Mouse (Mus musculus) C2C12 (cell line): ENCODE data around the gene Ranbp3. TPM values are rescaled to one million over a fixed set of nuclear protein-coding genes. Genes with fewer than 3 reads are reported as not detected.

Experiments used
- H3K27me3 ChIP-seq: one replicate; pipeline ENCODE4 v1.6.1; 2011; ENCODE audit not compliant: control insufficient read depth, insufficient read depth, insufficient read length
- H3K36me3 ChIP-seq: one replicate; pipeline ENCODE4 v1.6.1; 2011; ENCODE audit not compliant: control insufficient read depth, insufficient read depth
- H3K4me3 ChIP-seq: one replicate; pipeline ENCODE4 v1.5.1; 2011; ENCODE audit warnings: mild to moderate bottlenecking, control low read depth; ENCODE audit not compliant: poor library complexity, insufficient read depth, severe bottlenecking
- H3K79me2 ChIP-seq: one replicate; pipeline ENCODE4 v1.6.1; 2011; ENCODE audit not compliant: control insufficient read depth, insufficient read depth
- H3K79me3 ChIP-seq: one replicate; pipeline ENCODE4 v1.6.1; 2011; ENCODE audit warnings: low read depth, control low read depth
- H3ac ChIP-seq: one replicate; pipeline ENCODE3; 2011; ENCODE audit warnings: low read depth; ENCODE audit not compliant: control insufficient read depth, insufficient read length
- CEBPB ChIP-seq: IDR thresholded peaks from one replicate; pipeline ENCODE4 v1.6.1; 2011; ENCODE audit warnings: low read depth, mild to moderate bottlenecking, control low read depth, moderate library complexity
- CTCF ChIP-seq: IDR thresholded peaks from one replicate; pipeline ENCODE4 v1.5.1; 2011; ENCODE audit not compliant: control insufficient read depth, insufficient read depth, insufficient read length
- FOSL1 ChIP-seq: IDR thresholded peaks from one replicate; pipeline ENCODE4 v1.8.0; 2011; ENCODE audit warnings: mild to moderate bottlenecking, low read length; ENCODE audit not compliant: poor library complexity, insufficient read depth, severe bottlenecking
- MAX ChIP-seq: IDR thresholded peaks from one replicate; pipeline ENCODE4 v1.6.1; 2011; ENCODE audit warnings: mild to moderate bottlenecking, control low read depth
- MYOD1 ChIP-seq: IDR thresholded peaks from one replicate; pipeline ENCODE4 v1.6.1; 2011; ENCODE audit warnings: low read depth; ENCODE audit not compliant: control insufficient read depth, insufficient read length
- MYOG ChIP-seq: IDR thresholded peaks from one replicate; pipeline ENCODE4 v1.6.1; 2011; ENCODE audit not compliant: control insufficient read depth, insufficient read length; ENCODE audit errors: extremely low read depth
- USF1 ChIP-seq: IDR thresholded peaks from one replicate; pipeline ENCODE4 v1.6.1; 2011; ENCODE audit warnings: low read depth, mild to moderate bottlenecking, control low read depth, moderate library complexity
- polyA plus RNA-seq: library from polyadenylated mRNA; unstranded; fragments of >200 nt; fragmentation: generic; extraction: Trizol; gene quantifications from one replicate; pipeline ENCODE4 v1.2.1, GENCODE M21; 2012; ENCODE audit warnings: missing spikeins

The Ranbp3 gene
- polyA plus RNA-seq, 1 experiment, result 107 TPM

DNA sequence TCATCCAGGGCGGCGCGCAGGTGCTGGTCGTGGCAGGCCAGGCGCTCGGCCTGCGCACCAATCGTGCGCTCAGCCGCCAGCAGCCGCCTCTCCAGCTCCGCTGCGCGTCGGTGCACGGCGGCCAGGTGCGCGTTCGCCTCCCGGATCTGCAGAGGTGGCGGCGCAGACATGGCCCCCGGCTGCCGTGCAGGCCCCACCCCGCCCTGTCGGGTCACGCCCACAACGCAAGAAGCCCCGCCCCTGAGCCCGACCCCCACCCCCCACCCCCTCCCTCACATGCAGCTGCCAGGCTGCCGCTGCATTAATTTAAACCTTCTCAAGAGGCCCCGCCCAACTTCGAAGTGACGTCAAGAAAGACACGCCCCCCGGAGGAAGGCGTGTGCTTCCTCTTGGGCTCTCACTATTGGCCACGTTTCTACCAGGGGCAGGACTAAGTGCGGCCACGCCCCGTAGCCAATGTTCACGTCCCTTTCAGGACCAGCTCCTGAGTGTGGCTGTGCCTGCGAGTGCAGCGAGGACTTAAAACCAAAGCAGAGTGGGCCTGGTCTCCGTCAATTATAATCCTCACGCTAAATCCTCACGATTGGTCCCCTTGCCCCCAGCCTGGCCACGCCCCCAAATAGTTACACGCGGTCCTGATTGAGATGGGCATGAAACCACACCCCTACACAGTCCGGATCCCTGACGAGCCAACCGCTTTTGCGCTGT, 43.7 kb downstream of the Ranbp3 start:
- H3K27me3 ChIP-seq, result no peaks in the 10 kb centered on the region
- peak overlapping the region; percentile 79 for H3K4me3 ChIP-seq

DNA sequence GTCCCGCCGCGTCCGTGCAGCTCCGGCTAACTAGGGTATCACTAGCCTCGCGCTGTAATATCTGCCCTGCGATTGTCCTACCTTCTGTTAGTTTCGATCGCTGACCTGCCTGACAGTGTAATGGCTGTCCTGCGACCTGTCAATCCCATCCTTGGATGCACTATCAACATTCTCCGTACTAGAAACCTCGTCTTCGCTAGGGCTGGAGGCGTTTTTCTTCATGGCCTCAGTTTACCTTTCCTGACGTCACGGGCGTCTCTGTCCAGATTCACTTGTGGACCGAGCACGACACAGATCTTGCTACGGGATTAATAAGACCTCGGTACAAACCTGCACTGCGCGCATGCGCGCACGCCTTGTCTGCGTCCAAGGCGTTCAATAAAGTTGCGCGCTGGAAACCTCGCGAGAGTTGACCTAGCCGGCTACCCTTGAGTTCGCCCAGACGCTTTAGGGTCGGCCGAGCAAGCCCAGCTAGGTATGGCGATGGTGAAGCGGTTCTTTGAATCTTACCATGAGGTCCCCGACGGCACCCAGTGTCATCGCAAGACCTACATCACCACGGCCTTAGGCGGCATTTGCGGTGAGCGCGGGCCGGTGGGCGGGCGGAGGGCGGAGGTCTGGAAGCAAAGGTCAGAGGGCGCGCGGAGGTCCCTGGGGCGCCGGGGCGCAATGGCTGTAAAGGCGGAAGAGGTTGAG, 44.4 kb downstream of the Ranbp3 start, which contains the start of the genes Ndufa11 and Vmac:
Gene Ndufa11 (plus strand): TSS at position 405 of the 696 bp plus-strand sequence.
Gene Vmac (minus strand): TSS at position 660 of the 696 bp plus-strand sequence.
- H3K27me3 ChIP-seq, result no peaks in the 10 kb centered on the region
- no peak for TF ChIP-seq CTCF
- peak; percentile 0 for TF ChIP-seq MYOD1
- peaks cover 17% of the 10 kb centered on the region for H3K79me3 ChIP-seq
- peaks cover 39% of the 10 kb centered on the region for H3K79me2 ChIP-seq
- H3K36me3 ChIP-seq, result no peaks in the 10 kb centered on the region
- peak within 1 kb of the TSS; percentile 79 for H3K4me3 ChIP-seq
- peak within 1 kb of the TSS; percentile 98 for H3ac ChIP-seq

More for the DNA sequence above, 43.7 kb downstream of the Ranbp3 start:
- peaks cover 39% of the 10 kb centered on the region for H3K79me2 ChIP-seq
- H3ac ChIP-seq, result peak overlapping the region; percentile 98
- H3K36me3 ChIP-seq, result peaks cover 3% of the 10 kb centered on the region
- TF ChIP-seq MYOD1 (peak; percentile 1), MAX (peak; percentile 76), MYOG (no peak)
- H3K79me3 ChIP-seq, result peaks cover 17% of the 10 kb centered on the region

DNA sequence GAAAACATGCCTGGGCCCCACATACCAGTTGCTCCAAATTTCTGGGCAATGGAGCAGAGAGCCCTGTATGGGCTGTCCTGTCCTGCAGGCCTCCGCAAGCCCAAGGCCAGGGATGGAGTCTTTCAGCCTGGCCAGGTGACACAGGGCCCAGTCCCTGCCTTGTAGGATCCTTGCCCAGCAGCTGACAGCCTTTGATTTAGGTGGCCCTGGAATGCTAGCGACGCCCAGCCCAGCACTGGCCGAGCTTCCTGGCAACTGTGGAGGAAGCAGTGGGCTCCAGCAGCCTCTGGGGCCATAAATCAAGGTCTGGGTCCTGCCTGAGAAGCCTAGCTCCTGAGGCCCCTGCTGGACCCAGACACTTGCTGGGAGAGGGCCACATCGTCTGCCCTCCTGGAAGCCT, 49.3 kb downstream of the Ranbp3 start:
- H3K27me3 ChIP-seq, result no peaks in the 10 kb centered on the region
- no peak overlapping the region for H3K4me3 ChIP-seq
- TF ChIP-seq MYOG, result no peak
- no peak for TF ChIP-seq CTCF
- TF ChIP-seq CEBPB, result no peak
- TF ChIP-seq MAX, result no peak
- TF ChIP-seq FOSL1, result no peak
- no peak for TF ChIP-seq USF1
- no peak for TF ChIP-seq MYOD1
- H3ac ChIP-seq, result no peak overlapping the region
- H3K36me3 ChIP-seq, result no peaks in the 10 kb centered on the region
- H3K79me3 ChIP-seq, result peaks cover 17% of the 10 kb centered on the region
- H3K79me2 ChIP-seq, result peaks cover 39% of the 10 kb centered on the region

DNA sequence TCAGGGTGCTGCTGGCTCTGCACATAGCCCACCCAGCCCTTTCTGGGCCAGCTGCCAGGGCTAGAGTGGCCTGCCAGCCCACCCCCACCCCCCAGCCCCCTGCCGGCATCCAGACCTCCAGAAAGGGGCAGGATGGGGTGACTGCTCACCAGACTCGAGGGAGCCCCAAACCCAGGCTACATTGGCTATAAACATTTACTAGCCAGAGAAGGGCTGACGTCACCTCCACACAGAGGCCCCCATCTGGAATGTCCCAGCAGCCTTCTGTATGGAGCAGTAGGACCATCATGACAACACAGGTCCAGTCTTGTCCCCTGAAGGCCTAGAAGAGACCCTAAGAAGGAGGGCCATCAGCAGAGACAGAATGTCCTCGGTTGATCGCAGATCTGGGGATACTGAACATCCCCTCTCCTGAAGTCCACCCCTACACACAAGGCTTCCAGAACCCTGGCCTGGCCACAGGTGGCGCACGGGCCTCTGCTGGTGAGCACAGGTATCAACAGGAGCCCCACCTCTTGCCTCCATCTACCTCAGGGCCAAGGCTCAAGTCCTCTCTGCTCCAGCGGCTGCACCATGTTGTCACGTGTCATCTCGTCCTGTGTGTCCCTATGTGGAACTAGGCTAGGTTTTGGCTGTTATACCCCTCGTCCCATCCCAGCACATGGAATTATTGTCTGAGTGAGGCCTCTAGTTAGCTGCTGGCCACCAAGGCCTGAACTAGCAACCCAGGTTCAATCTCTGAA, 50.5 kb downstream of the Ranbp3 start:
- Histone ChIP-seq H3K4me3 (no peak overlapping the region), H3K79me2 (peaks cover 30% of the 10 kb centered on the region), H3ac (no peak overlapping the region), H3K36me3 (no peaks in the 10 kb centered on the region), H3K27me3 (peaks cover 3% of the 10 kb centered on the region), H3K79me3 (peaks cover 10% of the 10 kb centered on the region)
- TF ChIP-seq MAX, result no peak
- TF ChIP-seq CTCF, result no peak
- TF ChIP-seq USF1, result no peak
- no peak for TF ChIP-seq MYOG
- TF ChIP-seq FOSL1, result no peak
- TF ChIP-seq CEBPB, result no peak

DNA sequence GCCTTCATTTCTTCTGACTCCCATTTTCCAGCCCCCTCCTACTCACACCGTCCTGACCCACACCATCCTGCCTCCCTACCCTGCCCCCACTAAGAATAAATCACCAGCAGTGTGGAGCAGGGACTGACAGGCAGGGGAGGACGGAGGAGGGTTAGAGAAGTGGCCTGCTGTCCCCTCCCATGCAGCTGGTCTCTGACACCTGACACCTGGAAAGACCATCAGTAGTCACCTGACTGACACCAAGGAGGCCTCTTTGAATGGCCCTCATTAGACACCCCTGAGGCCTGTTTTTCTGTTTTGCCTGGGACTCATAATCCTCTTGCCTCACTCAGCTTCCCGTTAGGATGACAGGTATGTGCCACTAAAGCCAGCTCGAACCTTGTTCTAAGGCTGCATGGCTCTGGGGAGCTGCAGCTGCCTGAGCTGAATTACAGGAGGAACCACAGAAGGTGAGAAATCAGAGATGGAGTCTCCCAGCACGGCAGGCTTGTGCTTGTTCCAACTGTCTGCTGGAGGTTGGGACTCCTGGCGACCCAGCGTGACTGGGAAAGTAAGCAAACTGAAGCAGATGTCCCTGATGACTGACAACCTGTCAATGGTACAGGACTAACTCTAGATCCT, 54.0 kb downstream of the Ranbp3 start:
- Histone ChIP-seq H3K79me3 (no peaks in the 10 kb centered on the region), H3K36me3 (no peaks in the 10 kb centered on the region), H3K79me2 (no peaks in the 10 kb centered on the region), H3K27me3 (peaks cover 29% of the 10 kb centered on the region), H3K4me3 (no peak overlapping the region), H3ac (no peak overlapping the region)
- no peak for TF ChIP-seq MAX
